Mouse (Mus musculus) megakaryocyte, embryonic 14.5 days (primary cell): Measurements from ENCODE around the gene Pde4c. TPM values are rescaled to one million over a fixed set of nuclear protein-coding genes. Genes with fewer than 3 reads are reported as not detected.

Experiments
- H3K27me3 ChIP-seq: replicated peaks from 2 replicates; pipeline ENCODE3; 2012; ENCODE audit warnings: inconsistent platforms
- H3K36me3 ChIP-seq: replicated peaks from 2 replicates; pipeline ENCODE3; 2012; ENCODE audit warnings: low read length, inconsistent platforms, mixed read lengths
- H3K4me1 ChIP-seq: 2 replicates; pipeline ENCODE4 v1.6.1; 2012; ENCODE audit warnings: inconsistent platforms
- H3K4me3 ChIP-seq: replicated peaks from 2 replicates; pipeline ENCODE3; 2012; ENCODE audit warnings: moderate library complexity, mild to moderate bottlenecking, inconsistent platforms
- H3K9me3 ChIP-seq: 2 replicates; pipeline ENCODE4 v1.6.1; 2012; ENCODE audit warnings: inconsistent platforms
- FLI1 ChIP-seq: IDR thresholded peaks from 2 replicates; pipeline ENCODE4 v1.6.1; 2012; ENCODE audit warnings: low read length, inconsistent platforms, mixed read lengths
- GATA1 ChIP-seq: IDR thresholded peaks from 3 replicates; pipeline ENCODE4 v1.6.1; 2012; ENCODE audit warnings: mixed read lengths, low read length, inconsistent platforms, borderline replicate concordance
- polyA plus RNA-seq: library from polyadenylated mRNA; stranded (reverse); fragments of >175 nt; gene quantifications from 2 replicates; pipeline ENCODE4 v1.2.3, GENCODE M21; 2012; ENCODE audit warnings: low replicate concordance; ENCODE audit not compliant: insufficient read depth

Pde4c gene
- polyA plus RNA-seq, 1 experiment: 0.03 TPM

GRCm38 (mm10) chr8:70772890-70773289 lies 49.4 kb downstream of the Pde4c start:
- Histone ChIP-seq H3K27me3 (peaks cover 6% of the 10 kb centered on the region), H3K4me3 (no peak overlapping the region), H3K36me3 (peaks cover 76% of the 10 kb centered on the region), H3K9me3 (no peaks in the 10 kb centered on the region), H3K4me1 (peaks cover 78% of the 10 kb centered on the region)
- no peak for TF ChIP-seq FLI1
- TF ChIP-seq GATA1: no peak

DNA sequence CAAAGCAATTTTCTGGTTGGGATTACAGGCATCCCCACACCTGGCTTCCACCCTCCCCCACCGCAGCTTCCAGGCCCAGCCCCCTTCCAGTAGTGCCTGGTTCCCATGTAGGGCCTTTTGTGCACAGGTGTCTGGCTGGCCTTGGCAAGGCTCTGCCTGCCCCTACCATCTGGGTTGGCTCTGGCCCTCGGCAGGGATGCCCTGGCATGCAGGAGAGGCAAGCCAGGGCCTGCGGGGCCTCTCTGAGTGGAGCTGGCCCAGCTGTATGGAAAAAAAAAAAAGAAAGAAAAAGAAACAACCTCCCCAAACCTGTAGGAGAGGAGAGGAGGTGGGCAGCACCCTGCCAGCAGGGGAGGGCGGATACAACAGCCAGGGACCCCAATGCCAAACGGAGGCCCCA lies 49.9 kb downstream of the Pde4c start:
- Histone ChIP-seq H3K27me3 (peaks cover 6% of the 10 kb centered on the region), H3K4me3 (no peak overlapping the region), H3K9me3 (no peaks in the 10 kb centered on the region), H3K36me3 (peaks cover 76% of the 10 kb centered on the region), H3K4me1 (peaks cover 82% of the 10 kb centered on the region)
- no peak for TF ChIP-seq FLI1

DNA sequence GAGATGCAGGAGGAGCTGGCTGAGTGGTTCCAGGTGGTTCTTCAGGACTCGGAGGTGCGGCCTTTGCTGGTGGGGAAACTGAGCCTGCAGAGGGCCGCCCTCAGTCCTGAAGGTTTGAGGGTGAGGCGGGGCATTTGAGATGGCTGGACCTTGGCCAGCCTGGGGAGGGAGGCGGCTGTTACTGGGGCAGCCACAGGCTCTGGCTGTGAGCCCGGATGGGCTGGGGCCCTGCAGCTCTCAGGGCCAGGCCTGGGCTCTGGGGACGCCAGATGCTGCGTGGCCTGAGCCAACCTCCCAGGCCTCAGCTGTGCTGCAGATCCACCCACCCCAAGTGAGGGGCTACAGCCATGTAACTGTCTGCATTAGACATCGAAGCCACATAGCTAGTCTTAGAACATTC lies 50.3 kb downstream of the Pde4c start:
- no peak for TF ChIP-seq GATA1
- Histone ChIP-seq H3K4me1 (peaks cover 82% of the 10 kb centered on the region), H3K4me3 (peak overlapping the region; percentile 4), H3K9me3 (no peaks in the 10 kb centered on the region), H3K27me3 (peaks cover 6% of the 10 kb centered on the region), H3K36me3 (peaks cover 76% of the 10 kb centered on the region)

DNA sequence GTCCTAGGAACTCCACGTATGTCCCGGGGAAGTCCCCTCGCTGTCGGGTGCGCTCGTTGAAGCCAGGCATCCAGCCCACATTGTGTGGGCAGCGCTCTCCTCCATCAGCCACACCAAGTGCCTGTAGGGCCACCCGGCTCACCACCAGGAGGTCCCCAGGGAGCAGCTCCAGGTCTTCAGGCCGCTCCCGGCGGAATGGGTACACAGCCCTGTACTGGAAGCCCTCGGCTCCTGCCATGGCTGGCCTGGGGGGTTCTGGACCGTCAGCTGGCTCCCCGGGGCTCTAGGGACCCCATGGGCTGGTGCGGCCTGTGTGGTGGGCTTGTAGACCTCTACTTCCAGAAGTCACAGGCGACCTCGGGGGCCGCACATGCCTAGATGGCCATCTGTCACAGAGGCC lies 51.2 kb downstream of the Pde4c start:
- Histone ChIP-seq H3K9me3 (no peaks in the 10 kb centered on the region), H3K4me1 (peaks cover 82% of the 10 kb centered on the region), H3K36me3 (peaks cover 77% of the 10 kb centered on the region), H3K4me3 (no peak overlapping the region), H3K27me3 (peaks cover 6% of the 10 kb centered on the region)
- no peak for TF ChIP-seq FLI1
- no peak for TF ChIP-seq GATA1

GRCm38 (mm10) chr8:70775227-70775626 lies 51.7 kb downstream of the Pde4c start:
- H3K4me1 ChIP-seq: peaks cover 83% of the 10 kb centered on the region

GRCm38 (mm10) chr8:70775851-70776495 lies 52.5 kb downstream of the Pde4c start:
- Histone ChIP-seq H3K9me3 (no peaks in the 10 kb centered on the region), H3K27me3 (peaks cover 4% of the 10 kb centered on the region), H3K4me3 (peak overlapping the region; percentile 97), H3K4me1 (peaks cover 87% of the 10 kb centered on the region), H3K36me3 (peaks cover 77% of the 10 kb centered on the region)
- no peak for TF ChIP-seq GATA1

More at GRCm38 (mm10) chr8:70775227-70775626, 51.7 kb downstream of the Pde4c start:
- TF ChIP-seq GATA1 (no peak), FLI1 (no peak)
- no peaks in the 10 kb centered on the region for H3K9me3 ChIP-seq
- peak overlapping the region; percentile 97 for H3K4me3 ChIP-seq
- H3K27me3 ChIP-seq: peaks cover 6% of the 10 kb centered on the region
- peaks cover 77% of the 10 kb centered on the region for H3K36me3 ChIP-seq

DNA sequence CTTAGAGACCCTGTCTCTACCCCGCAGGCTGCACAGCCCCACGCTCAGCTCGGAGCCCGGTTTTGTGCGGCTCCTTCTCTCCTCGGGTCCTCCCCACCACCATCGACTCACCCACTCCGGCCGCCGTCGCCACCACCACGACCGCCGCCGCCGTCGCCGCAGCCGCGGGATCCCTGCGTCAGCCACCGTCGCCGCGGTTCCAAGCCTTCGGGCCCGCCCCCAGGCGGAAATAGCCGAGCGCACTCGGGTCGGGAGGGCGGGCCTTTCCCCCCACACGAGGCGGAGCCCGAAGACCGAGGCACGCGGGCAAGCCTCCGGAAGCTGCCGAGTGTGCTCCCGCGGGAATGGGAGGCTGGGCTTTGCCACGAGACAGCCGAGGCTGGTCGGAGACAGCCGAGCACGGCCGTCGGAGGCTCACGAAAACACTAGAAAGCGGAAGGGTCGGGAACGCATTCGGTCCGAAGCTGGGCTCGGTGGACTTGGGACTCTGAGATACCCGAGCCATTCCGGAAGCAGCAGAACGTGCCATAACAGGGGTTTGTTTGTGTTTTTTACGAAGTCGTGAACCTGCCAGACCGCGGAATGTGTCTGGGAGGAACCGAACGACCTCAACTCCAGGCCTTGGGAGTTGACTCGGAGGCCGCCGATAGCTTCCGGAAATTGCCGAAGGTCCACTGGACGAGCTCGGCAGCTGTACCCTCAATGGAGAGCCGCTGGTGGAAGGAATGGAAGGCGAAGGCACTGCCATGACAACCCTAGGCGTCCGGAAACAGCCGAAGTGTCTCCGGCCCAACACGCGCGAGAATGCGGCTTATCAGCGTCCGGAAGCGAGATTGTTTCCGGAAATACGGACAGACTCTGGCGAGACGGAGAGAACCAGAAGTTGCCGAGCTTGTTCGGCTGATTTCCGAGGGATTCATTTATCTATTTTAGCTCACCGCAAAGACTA lies 53.2 kb downstream of the Pde4c start, which contains the start of gene Pik3r2:
TSS of gene Pik3r2 (minus strand) at position 218 of the 949 bp plus-strand sequence.
- peak within 1 kb of the TSS; percentile 97 for H3K4me3 ChIP-seq
- peaks cover 85% of the 10 kb centered on the region for H3K4me1 ChIP-seq
- H3K36me3 ChIP-seq: peaks cover 77% of the 10 kb centered on the region
- no peaks in the 10 kb centered on the region for H3K9me3 ChIP-seq
- H3K27me3 ChIP-seq: no peaks in the 10 kb centered on the region
- TF ChIP-seq FLI1 (peak; percentile 83), GATA1 (peak; percentile 91)

- H3K36me3 ChIP-seq: peaks cover 77% of the 10 kb centered on the region
- peaks cover 67% of the 10 kb centered on the region for H3K4me1 ChIP-seq
- no peak overlapping the region for H3K4me3 ChIP-seq
- H3K27me3 ChIP-seq: no peaks in the 10 kb centered on the region
- no peak for TF ChIP-seq GATA1
- no peaks in the 10 kb centered on the region for H3K9me3 ChIP-seq
Observed at GRCm38 (mm10) chr8:70780093-70780492, 56.6 kb downstream of the Pde4c start.

- Histone ChIP-seq H3K9me3 (no peaks in the 10 kb centered on the region), H3K4me3 (no peak overlapping the region), H3K4me1 (peaks cover 58% of the 10 kb centered on the region), H3K27me3 (no peaks in the 10 kb centered on the region), H3K36me3 (peaks cover 99% of the 10 kb centered on the region)
- TF ChIP-seq FLI1: no peak
- no peak for TF ChIP-seq GATA1
Observed at GRCm38 (mm10) chr8:70786291-70787050, 63.0 kb downstream of the Pde4c start.
